Comparison of ENCODE assay signal across 8 mouse cellular contexts in the genomic region with DNA sequence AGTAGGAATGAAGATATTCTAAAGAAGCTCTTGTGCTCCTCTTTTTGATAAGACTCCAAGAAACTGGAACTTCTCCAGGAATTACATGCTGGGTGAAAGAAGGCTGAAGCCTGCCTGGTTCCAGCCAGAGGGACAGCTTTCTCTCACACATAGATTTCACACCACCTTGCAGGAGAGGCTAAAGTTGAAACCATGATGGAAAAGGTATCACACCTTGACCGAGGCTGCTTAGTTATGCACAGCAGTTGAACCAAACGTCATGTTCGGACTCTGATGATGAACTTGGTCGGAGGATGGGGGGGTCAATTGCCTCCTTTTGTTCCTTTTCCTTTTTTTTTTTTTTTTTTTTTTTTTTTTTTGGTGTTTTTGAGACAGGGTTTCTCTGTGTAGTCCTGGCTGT. TPM values are rescaled to one million over a fixed set of nuclear protein-coding genes. Genes with fewer than 3 reads are reported as not detected.
DNase-seq lines count a peak whose midpoint lies in the region; ATAC-seq and TF ChIP-seq lines count a peak whose summit lies in the region.

No protein-coding gene starts in this region.

- no peak for DNase-seq in kidney, postnatal 0 days (ENCODE audit: low spot score)
- no peak for DNase-seq in kidney, adult 9 months
- DNase-seq in layer of hippocampus, postnatal 10 days (ENCODE audit: low spot score in 2 of 2), result no peak
- no peak for DNase-seq in spleen, postnatal 10 days (ENCODE audit: low spot score in 2 of 2)
- DNase-seq in cerebellum, postnatal 14 days, result no peak

- no peaks in the 10 kb centered on the region for H3K27me3 ChIP-seq in kidney, postnatal 0 days (ENCODE audit: insufficient read depth, low read length)
- H3K27me3 ChIP-seq in hindbrain, embryonic 12.5 days, result no peaks in the 10 kb centered on the region
- no peaks in the 10 kb centered on the region for H3K27me3 ChIP-seq in midbrain, embryonic 15.5 days (replicated peaks)

- no peaks in the 10 kb centered on the region for H3K9me3 ChIP-seq in kidney, postnatal 0 days (replicated peaks; ENCODE audit: low read length)
- no peaks in the 10 kb centered on the region for H3K9me3 ChIP-seq in hindbrain, embryonic 12.5 days (replicated peaks)
- H3K9me3 ChIP-seq in midbrain, embryonic 15.5 days, result no peaks in the 10 kb centered on the region

- no peak for ATAC-seq in kidney, postnatal 0 days (replicated peaks; ENCODE audit: low FRiP score, low read depth)
- no peak for ATAC-seq in hindbrain, embryonic 12.5 days (ENCODE audit: low FRiP score)
- no peak for ATAC-seq in midbrain, embryonic 15.5 days (replicated peaks)

- no peak for TF ChIP-seq POLR2A in bone marrow, adult 2 months (IDR thresholded peaks at IDR 0.05; ENCODE audit: borderline replicate concordance, control insufficient read depth, low read depth, low read length)

- no peak overlapping the region for H3K9ac ChIP-seq in kidney, postnatal 0 days (ENCODE audit: low read depth, low read length)
- no peak overlapping the region for H3K9ac ChIP-seq in hindbrain, embryonic 12.5 days
- no peak overlapping the region for H3K9ac ChIP-seq in midbrain, embryonic 15.5 days

- H3K27ac ChIP-seq in kidney, postnatal 0 days, result peak overlapping the region; percentile 100; the same call in 1 of the 2 replicates
- H3K27ac ChIP-seq in bone marrow, adult 2 months (ENCODE audit: control insufficient read depth, insufficient read depth, low read depth, low read length, poor library complexity), result no peak overlapping the region
- no peak overlapping the region for H3K27ac ChIP-seq in hindbrain, embryonic 12.5 days
- peak overlapping the region; percentile 98; the same call in 1 of the 2 replicates for H3K27ac ChIP-seq in midbrain, embryonic 15.5 days

- 0 out of 2 replicates have a peak, but pooled peaks cover 2% of the 10 kb centered on the region for H3K36me3 ChIP-seq in kidney, postnatal 0 days (ENCODE audit: insufficient read depth, low read length)
- H3K36me3 ChIP-seq in hindbrain, embryonic 12.5 days, result no peaks in the 10 kb centered on the region
- no peaks in the 10 kb centered on the region for H3K36me3 ChIP-seq in midbrain, embryonic 15.5 days (replicated peaks)

- H3K4me2 ChIP-seq in kidney, postnatal 0 days (ENCODE audit: low read length), result peak overlapping the region; percentile 47
- peak overlapping the region; percentile 43; the same call in 1 of the 2 replicates for H3K4me2 ChIP-seq in hindbrain, embryonic 12.5 days (replicated peaks)
- peak overlapping the region; percentile 53 for H3K4me2 ChIP-seq in midbrain, embryonic 15.5 days

- peak overlapping the region; percentile 97; the same call in 1 of the 2 replicates for H3K4me3 ChIP-seq in kidney, postnatal 0 days (replicated peaks; ENCODE audit: low read depth, low read length)
- peak overlapping the region; percentile 48 for H3K4me3 ChIP-seq in bone marrow, adult 2 months (replicated peaks; ENCODE audit: control insufficient read depth, low read depth, low read length)
- no peak overlapping the region for H3K4me3 ChIP-seq in hindbrain, embryonic 12.5 days
- peak overlapping the region; percentile 79 for H3K4me3 ChIP-seq in midbrain, embryonic 15.5 days

- no peak for TF ChIP-seq CTCF in kidney, postnatal 0 days (IDR thresholded peaks at IDR 0.05; ENCODE audit: low read depth)
- TF ChIP-seq CTCF in bone marrow, adult 2 months (IDR thresholded peaks at IDR 0.05; ENCODE audit: control insufficient read depth, insufficient read depth, low read length), result no peak

- 74% methylated on average over 4 of the region's 4 CpGs for WGBS in kidney, postnatal 0 days
- 70% methylated on average over 4 of the region's 4 CpGs for WGBS in bone marrow, adult 2 months
- 91% methylated on average over 4 of the region's 4 CpGs for WGBS in hindbrain, embryonic 12.5 days
- WGBS in midbrain, embryonic 15.5 days, result 87% methylated on average over 4 of the region's 4 CpGs

- H3K4me1 ChIP-seq in kidney, postnatal 0 days (replicated peaks; ENCODE audit: insufficient read depth, low read length), result peaks cover 8% of the 10 kb centered on the region
- H3K4me1 ChIP-seq in bone marrow, adult 2 months (ENCODE audit: control insufficient read depth, insufficient read depth, low read length), result peaks cover 2% of the 10 kb centered on the region; the same call in 1 of the 2 replicates
- peaks cover 11% of the 10 kb centered on the region for H3K4me1 ChIP-seq in hindbrain, embryonic 12.5 days
- H3K4me1 ChIP-seq in midbrain, embryonic 15.5 days, result peaks cover 13% of the 10 kb centered on the region

RNA-seq across cellular contexts. Expression of a gene that starts 0.6 kb away (rescaled TPM):
- polyA plus RNA-seq in kidney, postnatal 0 days (2015; fragmentation: Nextera tagmentation; extraction: Ambion mirVana), result 606 and 634 TPM in 2 replicates
- 142 and 186 TPM in 2 replicates for polyA plus RNA-seq in bone marrow, adult 2 months (2011; ENCODE audit: insufficient read depth, insufficient read length, low replicate concordance, missing spikeins)
- polyA plus RNA-seq in hindbrain, embryonic 12.5 days (2016; fragmentation: Nextera tagmentation; extraction: Ambion mirVana), result 509 and 532 TPM in 2 replicates
- polyA plus RNA-seq in midbrain, embryonic 15.5 days (2015; fragmentation: Nextera tagmentation; extraction: Ambion mirVana), result 495 and 513 TPM in 2 replicates
- total RNA-seq in layer of hippocampus, postnatal 10 days (2021), result 100 to 1,000 TPM; 218 to 287 TPM

RNA-seq across cellular contexts. Expression of a gene that starts 36.2 kb away (rescaled TPM):
- polyA plus RNA-seq in kidney, postnatal 0 days (2015; fragmentation: Nextera tagmentation; extraction: Ambion mirVana), result 269 and 280 TPM in 2 replicates
- polyA plus RNA-seq in bone marrow, adult 2 months (2011; ENCODE audit: insufficient read depth, insufficient read length, low replicate concordance, missing spikeins), result 35.6 and 59.6 TPM in 2 replicates
- 228 and 246 TPM in 2 replicates for polyA plus RNA-seq in hindbrain, embryonic 12.5 days (2016; fragmentation: Nextera tagmentation; extraction: Ambion mirVana)
- 180 and 195 TPM in 2 replicates for polyA plus RNA-seq in midbrain, embryonic 15.5 days (2015; fragmentation: Nextera tagmentation; extraction: Ambion mirVana)
- total RNA-seq in layer of hippocampus, postnatal 10 days (2021), result 100 to 1,000 TPM; 170 to 180 TPM

RNA-seq across cellular contexts. Expression of a gene that starts 42.0 kb away (rescaled TPM):
- 32.4 and 32.6 TPM in 2 replicates for polyA plus RNA-seq in kidney, postnatal 0 days (2015; fragmentation: Nextera tagmentation; extraction: Ambion mirVana)
- 36.2 and 58.7 TPM in 2 replicates for polyA plus RNA-seq in bone marrow, adult 2 months (2011; ENCODE audit: insufficient read depth, insufficient read length, low replicate concordance, missing spikeins)
- 35.1 and 36.4 TPM in 2 replicates for polyA plus RNA-seq in hindbrain, embryonic 12.5 days (2016; fragmentation: Nextera tagmentation; extraction: Ambion mirVana)
- 43.9 and 45.3 TPM in 2 replicates for polyA plus RNA-seq in midbrain, embryonic 15.5 days (2015; fragmentation: Nextera tagmentation; extraction: Ambion mirVana)
- 10 to 100 TPM; 38.4 to 39.2 TPM for total RNA-seq in layer of hippocampus, postnatal 10 days (2021)

Comparison
In these comparisons a context has a peak if more than half of its experiments do, and no peak if none do; other contexts are left out.
1. H3K27ac ChIP-seq: peak in kidney, postnatal 0 days (single experiment) and midbrain, embryonic 15.5 days (single experiment); none in bone marrow, adult 2 months (single experiment) and hindbrain, embryonic 12.5 days (single experiment).
2. Peak in every context shown above with its lines, with median percentiles within 50 percentile points of each other: H3K4me2 ChIP-seq.